ENCODE assay signal across 21 mouse cellular contexts in genomic region chr6:90720201-90720600, GRCm38 (mm10).
DNase-seq lines count a peak whose midpoint lies in the region; ATAC-seq and TF ChIP-seq lines count a peak whose summit lies in the region.
"Had no signal": no experiment of that assay in that cellular context is flagged by ENCODE, and none has a peak within 500 bp of the region (broad histone marks: within the 10 kb centered on the region; RNA-seq: fewer than 3 reads in every experiment).

No protein-coding gene starts in this region.

- no peaks in the 10 kb centered on the region for H3K27me3 ChIP-seq in heart, embryonic 15.5 days
- H3K27me3 ChIP-seq in heart, embryonic 10.5 days (ENCODE audit: insufficient read depth, poor library complexity, severe bottlenecking) = no peaks in the 10 kb centered on the region
- no peaks in the 10 kb centered on the region for H3K27me3 ChIP-seq in spleen, adult 2 months (ENCODE audit: control insufficient read depth, insufficient read depth, low read length)
- H3K27me3 ChIP-seq in cerebellum, adult 2 months (ENCODE audit: control insufficient read depth, insufficient read depth, low read length) = no peaks in the 10 kb centered on the region
- H3K27me3 ChIP-seq: forebrain, embryonic 12.5 days; hindbrain, embryonic 15.5 days; midbrain, embryonic 15.5 days; Patski had no signal

- no peak for ATAC-seq in heart, embryonic 15.5 days (replicated peaks; ENCODE audit: insufficient number of reproducible peaks, insufficient read depth, low FRiP score, low read depth)
- ATAC-seq: activated CD4-positive, CD25-positive, alpha-beta regulatory T cell, adult 4 months; midbrain, embryonic 15.5 days; Patski had no signal

- H3K4me3 ChIP-seq in heart, embryonic 15.5 days = no peak overlapping the region
- no peak overlapping the region for H3K4me3 ChIP-seq in heart, embryonic 10.5 days
- no peak overlapping the region for H3K4me3 ChIP-seq in spleen, adult 2 months (ENCODE audit: extremely low read depth, insufficient read depth, insufficient read length)
- no peak overlapping the region for H3K4me3 ChIP-seq in cerebellum, adult 2 months (replicated peaks; ENCODE audit: insufficient read depth, low read depth, low read length)
- H3K4me3 ChIP-seq: forebrain, embryonic 12.5 days; hindbrain, embryonic 15.5 days; midbrain, embryonic 15.5 days had no signal

- H3K36me3 ChIP-seq in heart, embryonic 15.5 days = no peaks in the 10 kb centered on the region
- 0 out of 2 replicates have a peak, but pooled peaks cover 3% of the 10 kb centered on the region for H3K36me3 ChIP-seq in heart, embryonic 10.5 days
- no peaks in the 10 kb centered on the region for H3K36me3 ChIP-seq in spleen, adult 2 months (ENCODE audit: control insufficient read depth, insufficient read depth, low read length)
- H3K36me3 ChIP-seq: forebrain, embryonic 12.5 days; hindbrain, embryonic 15.5 days; midbrain, embryonic 15.5 days had no signal

- 48% methylated on average over 3 of the region's 3 CpGs for WGBS in heart, embryonic 15.5 days
- WGBS in heart, embryonic 10.5 days = 61% methylated on average over 3 of the region's 3 CpGs
- WGBS in spleen, adult 2 months = 22% methylated on average over 3 of the region's 3 CpGs
- 7% methylated on average over 3 of the region's 3 CpGs for WGBS in cerebellum, adult 2 months

- TF ChIP-seq POLR2A in spleen, adult 2 months (IDR thresholded peaks at IDR 0.05; ENCODE audit: low read depth, low read length) = no peak
- no peak for TF ChIP-seq POLR2A in cerebellum, adult 2 months (IDR thresholded peaks at IDR 0.05; ENCODE audit: borderline replicate concordance, insufficient read depth, low read length)

- no peaks in the 10 kb centered on the region for H3K9me3 ChIP-seq in heart, embryonic 15.5 days (replicated peaks)
- no peaks in the 10 kb centered on the region for H3K9me3 ChIP-seq in heart, embryonic 10.5 days
- H3K9me3 ChIP-seq: forebrain, embryonic 12.5 days; hindbrain, embryonic 15.5 days; midbrain, embryonic 15.5 days had no signal

- peaks cover 50% of the 10 kb centered on the region for H3K4me1 ChIP-seq in heart, embryonic 15.5 days (replicated peaks)
- H3K4me1 ChIP-seq in heart, embryonic 10.5 days = peaks cover 52% of the 10 kb centered on the region
- H3K4me1 ChIP-seq in spleen, adult 2 months (ENCODE audit: control insufficient read depth, insufficient read depth, insufficient read length) = peaks cover 38% of the 10 kb centered on the region
- peaks cover 50% of the 10 kb centered on the region for H3K4me1 ChIP-seq in cerebellum, adult 2 months (ENCODE audit: control insufficient read depth, insufficient read depth, low read length)

- no peak overlapping the region for H3K9ac ChIP-seq in heart, embryonic 15.5 days
- H3K9ac ChIP-seq: forebrain, embryonic 12.5 days; hindbrain, embryonic 15.5 days; liver, embryonic 14.5 days; midbrain, embryonic 15.5 days had no signal

- no peak for TF ChIP-seq CTCF in spleen, adult 2 months (IDR thresholded peaks at IDR 0.05; ENCODE audit: extremely low read depth, insufficient read depth, insufficient read length, insufficient replicate concordance)
- TF ChIP-seq CTCF in cerebellum, adult 2 months (IDR thresholded peaks at IDR 0.05; ENCODE audit: borderline replicate concordance, insufficient read depth, low read depth, low read length) = no peak

- no peak overlapping the region for H3K4me2 ChIP-seq in heart, embryonic 15.5 days
- H3K4me2 ChIP-seq: forebrain, embryonic 12.5 days; heart, embryonic 11.5 days; hindbrain, embryonic 15.5 days; midbrain, embryonic 15.5 days had no signal

- 0 out of 2 replicates have a peak overlapping the region, but pooled peaks have one; percentile 1 for H3K27ac ChIP-seq in heart, embryonic 15.5 days
- no peak overlapping the region for H3K27ac ChIP-seq in heart, embryonic 10.5 days
- peak overlapping the region; percentile 13 for H3K27ac ChIP-seq in spleen, adult 2 months (ENCODE audit: insufficient read depth, low read length)
- no peak overlapping the region for H3K27ac ChIP-seq in cerebellum, adult 2 months (ENCODE audit: insufficient read depth, low read length)
- H3K27ac ChIP-seq: forebrain, embryonic 12.5 days; hindbrain, embryonic 15.5 days; liver, embryonic 14.5 days; midbrain, embryonic 15.5 days had no signal

- DNase-seq in heart, embryonic 10.5 days (ENCODE audit: low spot score) = no peak
- peak in 1 of 2 experiments; percentile 60 for DNase-seq in spleen, adult 2 months (ENCODE audit: low read depth in 1 of 2, low spot score in 2 of 2)
- no peak for DNase-seq in spleen, postnatal 10 days (ENCODE audit: low spot score in 2 of 2)
- peak; percentile 55 for DNase-seq in kidney, postnatal 10 days
- DNase-seq in cerebellum, adult 11-12 months = no peak
- DNase-seq in cerebellum, adult 2 months = no peak
- DNase-seq in adrenal gland, postnatal 14 days = no peak
- DNase-seq: adrenal gland, postnatal 25 days; cerebellum, adult 9-11 months; embryo, embryonic 11 days; gastrocnemius, postnatal 36 days; heart, postnatal 36 days; thymus, postnatal 36 days had no signal

Comparison
In these comparisons a context has a peak if more than half of its experiments do, and no peak if none do; other contexts are left out.
1. H3K27ac ChIP-seq: peak in heart, embryonic 15.5 days (single experiment) and spleen, adult 2 months (single experiment); none in heart, embryonic 10.5 days (single experiment) and cerebellum, adult 2 months (single experiment).